Mouse (Mus musculus) MEL (cell line): ENCODE results near the gene Smim15. TPM values are rescaled to one million over a fixed set of nuclear protein-coding genes. Genes with fewer than 3 reads are reported as not detected.

Experiments used
- DNase-seq: peaks from one replicate; pipeline ENCODE4 v3.0.0; 2011; ENCODE audit warnings: low read depth, low spot score
- H3K27ac ChIP-seq: 2 replicates; pipeline ENCODE4 v1.5.1; 2012; ENCODE audit warnings: low read depth, mild to moderate bottlenecking, control low read depth, low read length, moderate library complexity; ENCODE audit not compliant: control insufficient read depth
- H3K27me3 ChIP-seq, 2 experiments: fragments of 150-350 bp in 1 of 2; sonication (generic) in 1 of 2; 2 replicates each; pipeline ENCODE4 v1.6.1; 2012; ENCODE audit warnings: low read length in 2 of 2, mild to moderate bottlenecking in 2 of 2, improper control_type of control experiment in 1 of 2, moderate library complexity in 1 of 2; ENCODE audit not compliant: insufficient read depth in 2 of 2, control insufficient read depth in 1 of 2
- H3K36me3 ChIP-seq, 2 experiments: 2 replicates each; pipeline ENCODE4 v1.6.1; 2012 to 2014; ENCODE audit warnings: low read length in 2 of 2, improper control_type of control experiment in 1 of 2, inconsistent platforms in 1 of 2, mild to moderate bottlenecking in 1 of 2; ENCODE audit not compliant: insufficient read depth in 2 of 2, control insufficient read depth in 1 of 2
- H3K4me1 ChIP-seq, 2 experiments: fragments of 150-350 bp in 1 of 2; sonication (generic) in 1 of 2; 2 replicates each; pipeline ENCODE4 v1.6.1; 2012; ENCODE audit warnings: low read length in 2 of 2, improper control_type of control experiment in 1 of 2, mild to moderate bottlenecking in 1 of 2; ENCODE audit not compliant: insufficient read depth in 2 of 2, control insufficient read depth in 1 of 2
- H3K4me3 ChIP-seq, 2 experiments: fragments of 150-350 bp in 1 of 2; sonication (generic) in 1 of 2; 2 replicates each; pipeline ENCODE4 v1.5.1; 2012; ENCODE audit warnings: low read depth in 2 of 2, low read length in 2 of 2, mild to moderate bottlenecking in 2 of 2, moderate library complexity in 2 of 2, control low read depth in 1 of 2, improper control_type of control experiment in 1 of 2; ENCODE audit not compliant: control insufficient read depth in 1 of 2, insufficient read depth in 1 of 2
- H3K79me2 ChIP-seq: 2 replicates; pipeline ENCODE4 v1.6.1; 2012; ENCODE audit warnings: mild to moderate bottlenecking, low read length, moderate library complexity; ENCODE audit not compliant: control insufficient read depth, poor library complexity, insufficient read depth
- H3K9ac ChIP-seq: 2 replicates; pipeline ENCODE4 v1.6.1; 2012; ENCODE audit warnings: low read depth, mild to moderate bottlenecking, control low read depth, low read length, moderate library complexity; ENCODE audit not compliant: control insufficient read depth, poor library complexity, severe bottlenecking
- H3K9me3 ChIP-seq: fragments of 150-350 bp; sonication (generic); replicated peaks from 2 replicates; pipeline ENCODE4 v1.6.1; 2012; ENCODE audit warnings: mild to moderate bottlenecking, low read length, improper control_type of control experiment, moderate library complexity; ENCODE audit not compliant: insufficient read depth
- BHLHE40 ChIP-seq: IDR thresholded peaks from 2 replicates; pipeline ENCODE4 v1.6.1; 2012; ENCODE audit warnings: low read depth, mild to moderate bottlenecking, inconsistent platforms, low read length, improper control_type of control experiment, borderline replicate concordance
- CHD1 ChIP-seq: IDR thresholded peaks from 2 replicates; pipeline ENCODE4 v1.6.1; 2012; ENCODE audit warnings: low read depth, mild to moderate bottlenecking, inconsistent platforms, low read length, improper control_type of control experiment
- CHD2 ChIP-seq: IDR thresholded peaks from 2 replicates; pipeline ENCODE4 v1.6.1; 2011; ENCODE audit warnings: low read length, improper control_type of control experiment
- CTCF ChIP-seq, 3 experiments: IDR thresholded peaks in 2 of 3; conservative IDR thresholded peaks in 1 of 3; 2 replicates each; pipeline ENCODE4 v1.5.1; 2011 to 2012; ENCODE audit warnings: low read length in 3 of 3, low read depth in 2 of 3, mild to moderate bottlenecking in 2 of 3, improper control_type of control experiment in 1 of 3, inconsistent platforms in 1 of 3, mixed read lengths in 1 of 3, moderate library complexity in 1 of 3; ENCODE audit not compliant: control insufficient read depth in 1 of 3, insufficient read depth in 1 of 3, poor library complexity in 1 of 3, severe bottlenecking in 1 of 3
- E2F4 ChIP-seq: IDR thresholded peaks from 2 replicates; pipeline ENCODE4 v1.6.1; 2011; ENCODE audit warnings: low read depth, low read length, improper control_type of control experiment, borderline replicate concordance
- ELF1 ChIP-seq: IDR thresholded peaks from 2 replicates; pipeline ENCODE4 v1.6.1; 2014; ENCODE audit warnings: low read depth, mild to moderate bottlenecking, inconsistent platforms, low read length, improper control_type of control experiment, moderate library complexity
- EP300 ChIP-seq, 2 experiments: IDR thresholded peaks; 2 replicates each; pipeline ENCODE4 v1.6.1; 2011; ENCODE audit warnings: improper control_type of control experiment in 2 of 2, low read length in 2 of 2, low read depth in 1 of 2, mild to moderate bottlenecking in 1 of 2
- ETS1 ChIP-seq: IDR thresholded peaks from 2 replicates; pipeline ENCODE4 v1.6.1; 2012; ENCODE audit warnings: low read depth, mild to moderate bottlenecking, inconsistent platforms, low read length, improper control_type of control experiment, moderate library complexity
- GABPA ChIP-seq: IDR thresholded peaks from 2 replicates; pipeline ENCODE4 v1.6.1; 2012; ENCODE audit warnings: low read depth, mild to moderate bottlenecking, inconsistent platforms, low read length, improper control_type of control experiment, moderate library complexity
- GATA1 ChIP-seq: IDR thresholded peaks from 2 replicates; pipeline ENCODE4 v1.6.1; 2011; ENCODE audit warnings: low read depth, low read length, improper control_type of control experiment
- HCFC1 ChIP-seq: IDR thresholded peaks from 2 replicates; pipeline ENCODE4 v1.6.1; 2012; ENCODE audit warnings: low read depth, mild to moderate bottlenecking, inconsistent platforms, low read length, improper control_type of control experiment, moderate library complexity
- JUND ChIP-seq: IDR thresholded peaks from 2 replicates; pipeline ENCODE4 v1.6.1; 2011; ENCODE audit warnings: low read depth, mild to moderate bottlenecking, improper control_type of control experiment, low read length
- KAT2A ChIP-seq: conservative IDR thresholded peaks from 2 replicates; pipeline ENCODE4 v1.6.1; 2012; ENCODE audit warnings: low read depth, low read length, improper control_type of control experiment, inconsistent platforms
- MAFK ChIP-seq: IDR thresholded peaks from 2 replicates; pipeline ENCODE4 v1.6.1; 2011; ENCODE audit warnings: low read depth, mild to moderate bottlenecking, low read length, improper control_type of control experiment, borderline replicate concordance
- MAX ChIP-seq: IDR thresholded peaks from 2 replicates; pipeline ENCODE4 v1.6.1; 2011; ENCODE audit warnings: low read length, improper control_type of control experiment
- MAZ ChIP-seq: IDR thresholded peaks from 2 replicates; pipeline ENCODE4 v1.6.1; 2012; ENCODE audit warnings: low read depth, mild to moderate bottlenecking, inconsistent platforms, low read length, improper control_type of control experiment
- MEF2A ChIP-seq: IDR thresholded peaks from 2 replicates; pipeline ENCODE4 v1.6.1; 2014; ENCODE audit warnings: low read depth, mild to moderate bottlenecking, inconsistent platforms, low read length, improper control_type of control experiment; ENCODE audit not compliant: poor library complexity, insufficient replicate concordance, severe bottlenecking; ENCODE audit errors: extremely low read depth
- MXI1 ChIP-seq: IDR thresholded peaks from 2 replicates; pipeline ENCODE4 v1.6.1; 2011; ENCODE audit warnings: mild to moderate bottlenecking, low read depth, low read length, improper control_type of control experiment
- MYB ChIP-seq: IDR thresholded peaks from 2 replicates; pipeline ENCODE4 v1.6.1; 2011; ENCODE audit warnings: mild to moderate bottlenecking, low read depth, low read length, improper control_type of control experiment
- NELFE ChIP-seq: IDR thresholded peaks from 2 replicates; pipeline ENCODE4 v1.6.1; 2011; ENCODE audit warnings: low read depth, low read length, improper control_type of control experiment
- NRF1 ChIP-seq: IDR thresholded peaks from 2 replicates; pipeline ENCODE4 v1.6.1; 2014; ENCODE audit warnings: low read depth, mild to moderate bottlenecking, inconsistent platforms, low read length, improper control_type of control experiment, moderate library complexity; ENCODE audit not compliant: poor library complexity, insufficient read depth, severe bottlenecking
- POLR2AphosphoS2 ChIP-seq: IDR thresholded peaks from 2 replicates; pipeline ENCODE4 v1.6.1; 2011; ENCODE audit warnings: low read length, improper control_type of control experiment
- POLR2AphosphoS5 ChIP-seq: IDR thresholded peaks from 2 replicates; pipeline ENCODE4 v1.6.1; 2012; ENCODE audit warnings: low read depth, borderline replicate concordance, mild to moderate bottlenecking, inconsistent platforms, low read length, moderate library complexity, mixed read lengths
- RAD21 ChIP-seq: IDR thresholded peaks from 2 replicates; pipeline ENCODE4 v1.6.1; 2011; ENCODE audit warnings: mild to moderate bottlenecking, low read depth, low read length, improper control_type of control experiment
- RCOR1 ChIP-seq: IDR thresholded peaks from 2 replicates; pipeline ENCODE4 v1.6.1; 2012; ENCODE audit warnings: low read depth, mild to moderate bottlenecking, inconsistent platforms, low read length, improper control_type of control experiment
- SIN3A ChIP-seq: IDR thresholded peaks from 2 replicates; pipeline ENCODE4 v1.6.1; 2012; ENCODE audit warnings: low read length, improper control_type of control experiment, inconsistent platforms
- SMC3 ChIP-seq: IDR thresholded peaks from 2 replicates; pipeline ENCODE4 v1.6.1; 2011; ENCODE audit warnings: low read depth, low read length, improper control_type of control experiment
- TAL1 ChIP-seq: IDR thresholded peaks from 2 replicates; pipeline ENCODE4 v1.6.1; 2012; ENCODE audit warnings: mild to moderate bottlenecking, inconsistent platforms, low read length, moderate library complexity, mixed read lengths
- TCF12 ChIP-seq: IDR thresholded peaks from 2 replicates; pipeline ENCODE4 v1.6.1; 2014; ENCODE audit warnings: low read depth, mild to moderate bottlenecking, inconsistent platforms, low read length, improper control_type of control experiment, moderate library complexity
- UBTF ChIP-seq: IDR thresholded peaks from 2 replicates; pipeline ENCODE4 v1.6.1; 2012; ENCODE audit warnings: low read depth, mild to moderate bottlenecking, inconsistent platforms, low read length, improper control_type of control experiment, moderate library complexity, borderline replicate concordance; ENCODE audit not compliant: insufficient read depth
- USF1 ChIP-seq: IDR thresholded peaks from 2 replicates; pipeline ENCODE4 v1.6.1; 2014; ENCODE audit warnings: low read depth, mild to moderate bottlenecking, inconsistent platforms, low read length, improper control_type of control experiment, moderate library complexity
- ZC3H11A ChIP-seq: IDR thresholded peaks from 2 replicates; pipeline ENCODE4 v1.6.1; 2012; ENCODE audit warnings: low read depth, mild to moderate bottlenecking, inconsistent platforms, low read length, improper control_type of control experiment
- ZKSCAN1 ChIP-seq: IDR thresholded peaks from 2 replicates; pipeline ENCODE4 v1.6.1; 2012; ENCODE audit warnings: low read depth, mild to moderate bottlenecking, inconsistent platforms, low read length, improper control_type of control experiment, moderate library complexity
- ZMIZ1 ChIP-seq: IDR thresholded peaks from 2 replicates; pipeline ENCODE4 v1.6.1; 2012; ENCODE audit warnings: low read depth, mild to moderate bottlenecking, inconsistent platforms, low read length, improper control_type of control experiment, moderate library complexity
- ZNF384 ChIP-seq: IDR thresholded peaks from 2 replicates; pipeline ENCODE4 v1.6.1; 2012; ENCODE audit warnings: low read depth, mild to moderate bottlenecking, inconsistent platforms, low read length, improper control_type of control experiment
- polyA plus RNA-seq, 2 experiments: library from polyadenylated mRNA; stranded (reverse) in 1 of 2; unstranded in 1 of 2; fragments of >175 nt in 1 of 2; fragments of >200 nt in 1 of 2; gene quantifications; 2 replicates each; pipeline versions ENCODE4 v1.2.1 to v1.2.4; 2012; ENCODE audit warnings: low replicate concordance in 2 of 2, low read depth in 1 of 2; ENCODE audit not compliant: insufficient read length in 2 of 2, insufficient read depth in 1 of 2, missing spikeins in 1 of 2
- total RNA-seq: library from RNA; depleted of rRNA; stranded (reverse); fragments of 300-350 nt; gene quantifications from 2 replicates; pipeline ENCODE4 v1.2.3, GENCODE M21; 2012

The Smim15 gene
- total and polyA plus RNA-seq, 3 experiments = 73.4 to 122 TPM; not detected in 1

GRCm38 (mm10) chr13:108066021-108066420 lies 21.8 kb downstream of the Smim15 start (continued):
- TF ChIP-seq USF1 = 0 out of 2 replicates have a peak, but pooled peaks have one; percentile 3
- no peak for TF ChIP-seq CHD2
- no peak for TF ChIP-seq NRF1
- TF ChIP-seq BHLHE40 = peak; percentile 68
- peak; percentile 46; the same call in 1 of the 2 replicates for TF ChIP-seq MAX
- TF ChIP-seq ZKSCAN1 = no peak
- no peak; the same call in 1 of the 2 replicates for TF ChIP-seq MEF2A

- peaks cover 0 to 15% of the 10 kb centered on the region in 2 experiments; a peak in 2 of 4 replicates for H3K36me3 ChIP-seq
- peak; percentile 36 for DNase-seq
- H3K9me3 ChIP-seq = no peaks in the 10 kb centered on the region
- no peak overlapping the region for H3K4me3 ChIP-seq
- H3K27me3 ChIP-seq = no peaks in the 10 kb centered on the region
- H3K9ac ChIP-seq = no peak overlapping the region
- no peaks in the 10 kb centered on the region for H3K79me2 ChIP-seq
- H3K4me1 ChIP-seq = peaks cover 15 to 16% of the 10 kb centered on the region in 2 experiments
- no peak overlapping the region for H3K27ac ChIP-seq
- no peak for TF ChIP-seq UBTF
- no peak for TF ChIP-seq JUND
- no peak for TF ChIP-seq CHD1
- TF ChIP-seq CTCF (IDR thresholded peaks at IDR 0.05 in 2 of 3, conservative IDR thresholded peaks at IDR 0.05 in 1 of 3; ENCODE audit: control insufficient read depth in 1 of 3, insufficient read depth in 1 of 3, low read depth in 2 of 3, low read length in 3 of 3, poor library complexity in 1 of 3, severe bottlenecking in 1 of 3) = no peak
- no peak for TF ChIP-seq POLR2AphosphoS5
- no peak for TF ChIP-seq POLR2AphosphoS2
- TF ChIP-seq MAFK = no peak
- no peak for TF ChIP-seq SMC3
- TF ChIP-seq GATA1 = peak; percentile 59
- peak; percentile 64 to 67 for TF ChIP-seq EP300 (IDR thresholded peaks at IDR 0.05; ENCODE audit: low read depth in 1 of 2, low read length in 2 of 2)
- TF ChIP-seq BHLHE40 = no peak
- TF ChIP-seq ZC3H11A = no peak
- no peak for TF ChIP-seq ZNF384
- peak; percentile 69 for TF ChIP-seq TCF12
- TF ChIP-seq MAX = no peak
- no peak for TF ChIP-seq E2F4
- no peak for TF ChIP-seq NELFE
- TF ChIP-seq KAT2A = no peak
- TF ChIP-seq GABPA = no peak
- no peak for TF ChIP-seq MEF2A
- no peak; the same call in 1 of the 2 replicates for TF ChIP-seq RCOR1
- TF ChIP-seq SIN3A = no peak
- TF ChIP-seq NRF1 = no peak
- TF ChIP-seq MYB = no peak
- TF ChIP-seq ELF1 = no peak
- peak; percentile 73 for TF ChIP-seq ETS1
- no peak for TF ChIP-seq ZMIZ1
- TF ChIP-seq MXI1 = no peak; the same call in 1 of the 2 replicates
- no peak for TF ChIP-seq TAL1
- TF ChIP-seq MAZ = no peak
- TF ChIP-seq HCFC1 = no peak
- no peak for TF ChIP-seq RAD21
Observed at GRCm38 (mm10) chr13:108069151-108069550, 24.9 kb downstream of the Smim15 start.
